In genomic region chr12:117884627-117885026, GRCm38 (mm10) we compare ENCODE assay signal across 16 mouse cellular contexts.
"Had no signal": no experiment of that assay in that cellular context is flagged by ENCODE, and none has a peak within 500 bp of the region (broad histone marks: within the 10 kb centered on the region; RNA-seq: fewer than 3 reads in every experiment).

No protein-coding gene starts in this region.

- H3K27me3 ChIP-seq: lung, embryonic 15.5 days; megakaryocyte, embryonic 14.5 days; midbrain, embryonic 13.5 days; midbrain, embryonic 15.5 days; neural tube, embryonic 12.5 days; stomach, embryonic 15.5 days had no signal

- H3K9ac ChIP-seq: lung, embryonic 15.5 days; midbrain, embryonic 13.5 days; midbrain, embryonic 15.5 days; neural tube, embryonic 12.5 days; stomach, embryonic 15.5 days had no signal

- DNase-seq: lung, postnatal 14 days; lung, postnatal 36 days; right cerebral cortex, postnatal 14 days; thymus, adult 2 months; thymus, postnatal 25 days; thymus, postnatal 4 days had no signal

- H3K27ac ChIP-seq: lung, embryonic 15.5 days; macrophage; midbrain, embryonic 13.5 days; midbrain, embryonic 15.5 days; neural tube, embryonic 12.5 days; stomach, embryonic 15.5 days; stomach, postnatal 0 days had no signal

- H3K4me2 ChIP-seq: lung, embryonic 15.5 days; midbrain, embryonic 11.5 days; midbrain, embryonic 13.5 days; midbrain, embryonic 15.5 days; neural tube, embryonic 12.5 days; stomach, embryonic 15.5 days had no signal

- ATAC-seq: lung, postnatal 0 days; midbrain, embryonic 13.5 days; midbrain, embryonic 15.5 days had no signal

- H3K9me3 ChIP-seq: lung, embryonic 15.5 days; megakaryocyte, embryonic 14.5 days; midbrain, embryonic 13.5 days; midbrain, embryonic 15.5 days; neural tube, embryonic 12.5 days; stomach, embryonic 15.5 days had no signal

- H3K4me1 ChIP-seq: lung, embryonic 15.5 days; megakaryocyte, embryonic 14.5 days; midbrain, embryonic 13.5 days; midbrain, embryonic 15.5 days; neural tube, embryonic 12.5 days; stomach, embryonic 15.5 days had no signal

- H3K36me3 ChIP-seq: lung, embryonic 15.5 days; midbrain, embryonic 13.5 days; midbrain, embryonic 15.5 days; neural tube, embryonic 12.5 days; stomach, embryonic 15.5 days had no signal

- H3K4me3 ChIP-seq: lung, embryonic 15.5 days; megakaryocyte, embryonic 14.5 days; midbrain, embryonic 13.5 days; midbrain, embryonic 15.5 days; neural tube, embryonic 12.5 days; stomach, embryonic 15.5 days had no signal
